Comparison of ENCODE assay signal across 16 mouse cellular contexts in genomic region chrX:20392942-20393341, GRCm38 (mm10).
"Had no signal": no experiment of that assay in that cellular context is flagged by ENCODE, and none has a peak within 500 bp of the region (broad histone marks: within the 10 kb centered on the region; RNA-seq: fewer than 3 reads in every experiment).

No protein-coding gene starts in this region.

- H3K4me3 ChIP-seq: neural tube, embryonic 13.5 days; neural tube, embryonic 15.5 days; stomach, embryonic 15.5 days had no signal

- H3K9me3 ChIP-seq: neural tube, embryonic 13.5 days; neural tube, embryonic 15.5 days; stomach, embryonic 15.5 days had no signal

- H3K27me3 ChIP-seq: neural tube, embryonic 13.5 days; neural tube, embryonic 15.5 days; stomach, embryonic 15.5 days had no signal

- H3K9ac ChIP-seq: neural tube, embryonic 13.5 days; neural tube, embryonic 15.5 days; stomach, embryonic 15.5 days had no signal

- H3K4me1 ChIP-seq: neural tube, embryonic 13.5 days; neural tube, embryonic 15.5 days; stomach, embryonic 15.5 days had no signal

- H3K36me3 ChIP-seq: neural tube, embryonic 13.5 days; neural tube, embryonic 15.5 days; stomach, embryonic 15.5 days had no signal

- DNase-seq: retina, postnatal 1 day; right cerebral cortex, adult 18-20 months; right cerebral cortex, postnatal 14 days; right cerebral cortex, postnatal 25 days; right cerebral cortex, postnatal 4 days; spleen, adult 18-20 months; thymus, adult 18-20 months; thymus, adult 2 months; thymus, postnatal 14 days; thymus, postnatal 25 days; thymus, postnatal 36 days; thymus, postnatal 4 days had no signal

- H3K27ac ChIP-seq: neural tube, embryonic 13.5 days; neural tube, embryonic 15.5 days; stomach, embryonic 15.5 days; stomach, postnatal 0 days had no signal

- H3K4me2 ChIP-seq: neural tube, embryonic 13.5 days; neural tube, embryonic 15.5 days; stomach, embryonic 15.5 days had no signal
